In the genomic region with DNA sequence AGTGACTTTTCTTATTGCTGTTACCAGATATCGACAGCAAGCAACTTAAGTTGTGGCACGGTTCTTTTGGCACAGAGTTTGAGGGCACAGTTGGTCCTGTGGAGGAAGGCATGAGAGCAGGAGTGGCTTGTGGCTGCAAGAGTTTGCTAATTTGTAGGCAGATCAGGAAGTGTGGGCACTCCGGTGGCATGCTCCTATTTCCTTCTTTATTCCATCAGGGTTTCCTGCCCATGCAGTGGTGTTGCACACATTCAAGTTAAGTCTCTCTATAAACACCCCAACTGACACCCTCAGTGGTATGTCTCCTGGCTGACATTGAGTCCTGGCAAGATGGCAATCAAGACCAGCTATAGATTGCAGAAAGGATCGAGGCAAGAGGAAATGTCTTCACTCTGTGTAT, we compare ENCODE assay signal across 22 mouse cellular contexts. TPM values are rescaled to one million over a fixed set of nuclear protein-coding genes. Genes with fewer than 3 reads are reported as not detected.
"Had no signal": no experiment of that assay in that cellular context is flagged by ENCODE, and none has a peak within 500 bp of the region (broad histone marks: within the 10 kb centered on the region; RNA-seq: fewer than 3 reads in every experiment).

No protein-coding gene starts in this region.

- H3K9ac ChIP-seq: lung, embryonic 14.5 days; midbrain, embryonic 12.5 days; neural tube, embryonic 13.5 days; neural tube, embryonic 15.5 days had no signal

- H3K4me1 ChIP-seq: midbrain, embryonic 10.5 days; midbrain, embryonic 12.5 days; neural tube, embryonic 13.5 days; neural tube, embryonic 15.5 days had no signal

- H3K36me3 ChIP-seq: midbrain, embryonic 10.5 days; midbrain, embryonic 12.5 days; neural tube, embryonic 13.5 days; neural tube, embryonic 15.5 days had no signal

- H3K27ac ChIP-seq: midbrain, embryonic 10.5 days; midbrain, embryonic 12.5 days; neural tube, embryonic 13.5 days; neural tube, embryonic 15.5 days had no signal

- H3K4me2 ChIP-seq: lung, embryonic 14.5 days; midbrain, embryonic 12.5 days; neural tube, embryonic 13.5 days; neural tube, embryonic 15.5 days had no signal

- DNase-seq: lung, adult 18-20 months; lung, embryonic 14.5 days; lung, postnatal 10 days; lung, postnatal 4 days; midbrain, embryonic 14.5 days; retina, postnatal 1 day; right cerebral cortex, adult 18-20 months; right cerebral cortex, postnatal 25 days; right cerebral cortex, postnatal 4 days; spleen, adult 18-20 months; thymus, adult 18-20 months; thymus, postnatal 14 days; thymus, postnatal 36 days had no signal

- ATAC-seq: midbrain, embryonic 16.5 days had no signal

- H3K4me3 ChIP-seq: midbrain, embryonic 10.5 days; midbrain, embryonic 12.5 days; myocyte; neural tube, embryonic 13.5 days; neural tube, embryonic 15.5 days had no signal

- H3K9me3 ChIP-seq: midbrain, embryonic 10.5 days; midbrain, embryonic 12.5 days; neural tube, embryonic 13.5 days; neural tube, embryonic 15.5 days had no signal

- H3K27me3 ChIP-seq: midbrain, embryonic 12.5 days; neural tube, embryonic 13.5 days; neural tube, embryonic 15.5 days had no signal

RNA-seq across cellular contexts. Expression of a gene that starts 10.8 kb away (rescaled TPM):
- total RNA-seq: megakaryocyte-erythroid progenitor cell, adult 5-6 weeks had no signal
- polyA plus RNA-seq: midbrain, embryonic 10.5 days; neural tube, embryonic 11.5 days; small intestine, adult 2 months had no signal

RNA-seq across cellular contexts. Expression of a gene that starts 47.9 kb away (rescaled TPM):
- total RNA-seq: megakaryocyte-erythroid progenitor cell, adult 5-6 weeks had no signal
- polyA plus RNA-seq: small intestine, adult 2 months had no signal
